Mouse (Mus musculus) right cerebral cortex, postnatal 14 days (tissue): ENCODE results near the gene Cdx2.

Source experiments
- DNase-seq: peaks from one replicate; pipeline ENCODE4 v3.0.0; 2022

The Cdx2 gene

DNA sequence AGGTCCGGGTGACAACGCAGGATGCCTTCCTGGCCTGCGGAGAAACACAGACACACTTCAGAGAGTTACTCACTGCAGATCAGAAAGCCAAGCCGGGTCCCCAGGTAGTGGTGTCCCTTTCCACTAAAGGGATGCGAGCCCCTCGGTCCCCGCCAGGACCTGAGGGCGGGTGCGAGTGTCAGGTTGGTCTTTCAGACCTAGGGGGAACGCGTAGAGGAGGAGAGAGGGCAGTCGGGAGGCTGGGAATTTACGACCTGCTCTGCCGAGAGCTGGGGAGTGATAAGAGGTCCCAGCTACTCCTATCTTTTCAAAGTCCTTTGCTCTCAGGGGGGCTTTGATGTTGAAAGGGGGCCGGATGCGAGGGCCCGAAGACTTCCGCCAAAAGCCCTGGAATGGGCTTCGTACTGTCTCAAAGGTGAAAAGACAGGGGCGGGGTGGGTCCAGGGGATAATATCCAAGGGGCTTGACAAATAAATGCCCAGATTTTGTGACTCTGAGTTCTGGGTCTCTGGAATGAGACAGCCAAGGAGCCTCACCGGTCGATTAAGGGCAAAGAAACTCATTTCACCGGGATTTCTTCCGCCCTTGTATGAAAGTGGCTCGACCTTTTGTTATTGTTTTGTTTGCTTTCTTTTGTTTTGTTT, 8.5 kb upstream of the Cdx2 start:
- DNase-seq: no peak

DNA sequence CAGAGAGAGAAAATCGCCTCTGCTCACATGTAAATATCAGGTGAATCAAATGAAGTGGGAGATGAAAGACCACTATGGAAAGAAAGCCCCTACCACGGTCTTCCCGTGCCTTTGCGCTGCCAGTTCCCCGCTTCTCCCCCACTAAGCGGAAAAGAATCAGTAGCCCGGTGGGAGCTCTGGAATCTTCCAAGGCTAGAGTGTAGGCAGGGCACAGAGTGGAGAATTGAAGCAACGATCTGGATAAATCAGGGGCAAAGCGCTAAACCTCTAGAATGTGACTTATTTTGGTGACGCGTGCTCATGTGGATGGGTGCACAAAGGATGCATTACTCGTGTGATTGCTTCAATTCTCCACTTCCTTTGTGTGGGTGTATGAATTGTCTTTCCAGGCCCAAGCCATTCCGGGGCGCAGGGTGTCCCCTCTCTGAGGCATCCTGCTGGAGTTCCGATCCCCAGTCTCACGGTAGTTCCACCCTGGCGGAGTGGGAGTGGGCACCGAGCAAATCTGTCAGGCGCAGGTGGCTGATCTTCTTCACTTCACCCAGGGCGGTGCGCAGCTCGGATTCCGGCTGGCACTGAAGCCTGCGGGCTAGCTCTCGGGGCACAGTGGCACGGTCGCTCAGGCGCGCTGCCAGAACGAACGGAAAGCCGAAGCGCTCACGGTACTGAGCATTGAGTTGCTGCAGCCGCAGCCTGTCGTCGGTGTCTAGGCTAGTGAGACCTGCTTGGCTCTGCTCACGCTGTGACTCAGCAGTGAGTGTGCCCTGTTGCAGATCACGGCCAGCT, 7.8 kb upstream of the Cdx2 start:
- DNase-seq: no peak

DNA sequence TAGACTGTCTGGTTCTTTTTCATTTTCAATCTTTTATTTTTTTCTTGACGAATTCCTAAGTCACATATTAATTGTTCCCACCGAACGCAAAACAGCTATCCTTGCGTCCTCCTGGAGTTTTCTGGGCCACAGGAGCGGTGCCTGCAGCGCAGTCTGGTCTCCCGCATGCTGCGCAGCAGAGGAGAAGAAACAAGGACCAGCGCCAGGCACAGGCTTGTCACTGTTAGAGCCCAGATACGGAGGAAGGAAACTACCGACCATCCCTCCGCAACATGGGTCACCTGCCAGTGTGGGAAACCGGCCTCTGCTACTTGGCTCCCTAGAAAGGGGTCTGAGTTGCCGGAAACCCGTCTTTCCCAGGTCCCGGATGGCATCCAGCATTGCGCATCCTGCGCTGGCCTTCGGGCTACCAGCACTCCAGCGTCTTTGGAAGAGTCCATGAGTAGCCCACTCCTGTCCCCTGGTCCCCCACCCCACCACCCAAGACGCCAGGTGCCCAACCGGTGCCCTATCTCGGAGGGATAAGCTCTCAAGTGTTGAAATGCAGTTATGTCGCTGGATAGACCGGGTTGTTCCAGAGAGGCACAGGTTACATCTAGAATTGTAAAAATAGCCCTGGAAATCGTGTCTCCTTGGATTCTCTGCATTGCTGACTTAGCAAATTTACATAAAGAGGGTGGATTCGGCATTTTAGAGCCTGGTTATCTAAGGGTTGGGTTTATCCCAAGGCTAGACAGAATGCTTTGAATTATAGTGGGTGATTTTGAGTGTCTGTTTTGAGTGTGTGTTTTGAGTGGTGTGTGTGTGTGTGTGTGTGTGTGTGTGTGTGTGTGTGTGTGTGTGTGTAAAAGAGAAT, 6.0 kb upstream of the Cdx2 start:
- no peak for DNase-seq

DNA sequence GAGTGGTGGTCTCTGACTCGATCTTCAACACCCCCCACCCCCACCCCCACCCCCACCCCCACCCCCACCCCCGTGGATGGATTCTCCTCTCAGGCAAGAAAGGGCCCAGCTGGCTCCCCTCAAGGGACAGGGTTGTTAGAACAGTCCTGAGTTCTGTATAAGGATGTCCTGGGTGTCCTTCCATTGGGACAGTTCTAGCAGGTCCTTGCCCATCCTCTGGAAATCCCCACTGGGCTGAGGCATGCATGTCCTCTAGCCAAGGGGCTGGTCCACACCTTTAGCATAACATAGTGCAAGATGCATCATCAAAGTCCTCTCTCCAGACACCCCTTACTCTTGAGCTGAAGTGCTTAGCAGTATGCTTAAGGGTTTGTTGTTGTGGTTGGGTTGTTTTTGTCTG, 2.7 kb upstream of the Cdx2 start:
- no peak for DNase-seq

DNA sequence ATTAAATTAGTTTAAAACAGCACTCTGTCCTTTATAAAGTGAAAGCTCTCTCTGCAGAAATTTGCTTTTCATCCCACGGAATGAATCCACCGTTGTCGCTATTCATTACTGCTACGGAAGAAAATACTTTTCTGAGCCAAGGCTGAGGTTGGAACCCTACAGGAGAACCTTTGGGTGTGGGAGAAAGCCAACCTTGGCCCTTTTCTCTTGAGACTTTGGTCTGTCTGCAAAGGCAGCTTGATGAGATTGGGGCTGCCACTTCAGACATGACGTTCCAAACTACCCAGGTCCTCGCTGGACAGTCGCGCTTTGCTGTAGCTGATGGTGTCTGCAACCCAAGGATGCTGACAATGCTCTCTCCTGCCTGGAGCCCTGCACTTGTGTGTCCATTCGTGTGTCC, 1.4 kb upstream of the Cdx2 start:
- DNase-seq: no peak

DNA sequence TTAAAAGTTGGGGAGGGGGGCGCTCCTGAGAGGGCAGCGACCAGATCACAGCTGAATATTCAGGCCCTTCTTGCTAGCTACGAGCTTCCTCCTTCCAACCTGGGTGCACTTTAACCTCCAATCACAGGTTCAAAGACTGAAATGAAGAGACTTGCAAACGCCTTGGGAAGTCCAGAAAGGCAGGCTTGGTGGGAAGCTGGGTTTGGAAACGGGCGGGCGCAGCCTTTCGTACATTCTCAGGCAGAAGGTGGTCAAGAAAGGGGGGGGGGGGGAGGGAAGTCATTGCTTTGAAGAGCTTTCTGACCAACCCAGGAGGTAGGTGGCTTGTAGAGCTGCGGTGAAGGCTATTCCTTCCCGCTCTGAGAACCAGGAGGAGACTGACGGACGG, 322 bp upstream of the Cdx2 start:
- no peak for DNase-seq

DNA sequence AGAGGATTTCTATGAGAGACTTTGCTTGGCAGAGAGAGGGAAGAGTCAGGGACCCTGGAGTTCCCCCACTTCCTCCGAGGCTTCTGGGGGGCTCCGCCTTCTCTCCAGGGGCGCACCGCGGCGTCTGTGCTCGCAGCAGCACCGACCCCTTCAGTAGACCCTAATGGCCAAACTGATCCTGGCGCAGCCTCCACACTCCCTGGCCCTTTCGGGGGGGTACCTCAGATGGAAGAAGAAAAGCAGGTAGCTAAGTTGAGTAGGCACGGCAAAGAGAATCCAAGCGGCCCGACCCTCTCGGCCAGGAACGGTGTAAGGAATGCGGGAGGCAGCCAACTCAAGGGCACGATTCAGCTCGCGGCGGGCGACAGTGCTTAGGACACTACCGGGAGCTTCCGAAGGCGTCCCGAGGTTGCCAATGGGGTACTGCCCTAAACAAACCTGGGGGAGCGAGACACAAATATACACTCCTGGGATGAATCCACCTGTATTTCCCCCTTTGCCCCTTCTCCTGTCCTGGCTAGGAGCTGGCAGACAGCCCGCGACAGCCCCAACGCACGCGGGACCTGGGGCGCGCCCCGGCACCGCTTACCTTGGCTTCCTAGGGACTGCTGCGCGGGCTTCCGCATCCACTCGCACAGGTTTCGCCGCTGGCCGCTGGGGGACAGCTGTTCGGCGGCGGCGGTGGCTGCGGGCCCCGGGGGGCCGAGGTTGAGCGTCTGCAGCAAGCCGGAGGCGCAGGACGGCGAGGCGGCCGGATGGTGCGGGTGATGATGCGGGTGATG, 1.0 kb downstream of the Cdx2 start:
- DNase-seq: no peak

DNA sequence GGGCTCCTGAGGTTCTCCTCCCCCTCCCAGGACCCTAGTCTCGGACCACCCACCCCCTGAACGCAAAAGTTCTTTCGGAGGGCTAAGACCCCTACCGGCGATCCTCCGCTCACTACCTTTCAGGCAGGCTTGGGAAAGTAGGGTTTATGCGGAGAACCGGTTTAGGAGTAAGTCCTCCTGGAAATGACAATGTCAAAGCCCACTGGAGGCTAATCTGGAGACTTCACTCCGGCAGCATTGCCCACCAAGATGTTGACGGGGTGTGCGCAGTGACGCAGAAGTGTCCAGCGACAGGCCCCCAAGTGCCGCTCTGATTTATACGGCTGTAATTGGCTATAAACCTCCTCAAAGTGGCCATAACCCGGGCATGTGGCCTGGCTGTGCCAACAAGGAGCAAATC, 1.9 kb downstream of the Cdx2 start:
- DNase-seq: no peak

DNA sequence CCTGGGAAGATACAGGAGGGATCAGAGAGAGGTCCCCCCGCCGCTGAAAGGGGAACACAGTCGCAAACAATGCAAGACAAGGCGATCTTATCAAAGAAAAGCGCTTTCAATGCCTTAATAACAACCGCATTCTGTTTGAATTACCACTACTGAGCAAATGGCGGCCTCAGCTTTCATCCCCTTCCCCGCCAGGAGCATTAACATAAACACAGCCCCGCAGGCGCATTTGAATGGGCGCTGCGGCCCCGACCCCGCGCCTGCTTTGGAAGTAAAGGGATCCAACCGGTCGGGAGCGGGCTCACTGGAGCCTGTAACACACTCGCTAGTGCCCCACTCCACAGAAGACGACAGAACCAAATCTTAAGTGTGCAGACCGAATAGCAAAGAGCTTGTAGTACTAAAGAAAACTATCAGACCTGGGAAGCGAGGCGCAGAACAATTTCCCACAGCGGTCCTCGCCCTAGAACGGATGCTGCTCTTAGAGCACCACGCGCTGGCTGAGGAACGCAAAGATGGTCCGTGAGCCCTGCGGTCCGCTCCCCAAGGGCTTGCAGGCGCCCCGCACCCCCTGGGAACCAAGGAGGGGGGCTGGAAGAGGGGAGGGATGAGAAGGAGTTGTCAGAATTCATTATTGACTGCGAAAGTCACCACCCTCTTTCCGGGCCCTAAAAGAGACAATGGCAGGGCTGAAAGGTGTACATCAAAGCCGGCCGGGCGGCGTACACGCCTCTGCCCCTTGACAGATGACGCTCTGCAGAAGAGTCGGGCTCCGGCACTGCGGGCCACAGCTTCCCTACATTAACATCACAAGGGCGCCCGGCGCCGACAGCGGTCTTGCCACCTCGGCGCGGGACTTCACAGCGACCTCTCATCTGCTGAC, 2.6 kb downstream of the Cdx2 start:
- DNase-seq: no peak

DNA sequence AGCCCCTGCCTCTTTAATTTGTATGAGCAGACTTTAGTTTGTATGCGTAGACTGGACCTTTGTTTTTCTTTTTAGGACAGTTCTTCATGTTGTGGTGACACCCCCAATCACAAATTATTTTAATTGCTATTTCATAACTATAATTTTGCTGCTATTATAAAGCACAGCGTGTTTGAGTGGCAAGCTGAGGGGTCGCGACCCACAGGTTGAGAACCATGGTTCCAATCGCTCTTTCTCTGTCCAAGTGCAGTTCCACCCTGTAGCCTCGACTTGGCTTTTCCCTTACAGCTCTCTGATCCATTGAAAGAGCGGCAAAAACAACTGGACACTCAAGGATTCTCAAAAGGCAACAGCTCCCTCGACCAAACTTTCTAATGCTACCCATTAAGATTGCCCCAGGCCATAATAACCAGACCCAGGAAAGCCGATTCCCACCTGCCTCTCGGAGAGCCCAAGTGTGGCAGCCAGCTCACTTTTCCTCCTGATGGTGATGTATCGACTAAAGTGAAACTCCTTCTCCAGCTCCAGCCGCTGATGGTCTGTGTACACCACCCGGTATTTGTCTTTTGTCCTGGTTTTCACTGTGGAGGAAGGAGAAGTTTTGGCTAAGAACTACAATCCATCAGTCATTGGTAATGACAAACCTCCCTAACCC, 4.2 kb downstream of the Cdx2 start:
- no peak for DNase-seq

DNA sequence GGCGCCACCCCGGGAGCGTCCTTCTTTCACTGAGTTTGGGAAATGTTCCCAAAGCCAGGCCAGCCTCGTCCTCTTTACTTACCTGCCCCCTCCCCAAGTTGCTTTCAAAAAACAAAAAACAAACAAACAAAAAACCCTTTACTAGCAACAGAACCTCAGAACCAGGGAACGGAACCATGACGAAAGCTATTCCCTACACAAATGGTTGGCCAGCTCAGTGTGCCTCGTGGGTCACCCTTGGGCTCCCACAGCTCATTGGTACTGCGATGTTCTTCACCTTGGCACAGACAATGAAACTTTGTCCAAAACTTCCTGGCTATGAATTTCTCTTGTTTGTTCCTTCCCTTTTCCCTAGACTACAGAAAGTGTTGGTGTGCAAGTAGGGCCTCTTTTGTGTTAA, 4.9 kb downstream of the Cdx2 start:
- DNase-seq: no peak

DNA sequence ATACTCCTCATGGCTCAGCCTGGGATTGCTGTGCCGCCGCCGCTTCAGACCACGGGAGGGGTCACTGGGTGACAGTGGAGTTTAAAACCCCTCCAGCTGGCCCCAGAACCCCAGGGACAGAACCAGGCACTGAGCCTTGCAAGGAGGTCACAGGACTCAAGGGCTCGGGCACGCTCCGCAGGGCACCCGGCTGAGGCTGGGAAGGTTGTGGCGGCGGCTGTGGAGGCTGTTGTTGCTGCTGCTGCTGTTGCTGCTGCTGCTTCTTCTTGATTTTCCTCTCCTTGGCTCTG, 5.3 kb downstream of the Cdx2 start:
- DNase-seq: no peak

DNA sequence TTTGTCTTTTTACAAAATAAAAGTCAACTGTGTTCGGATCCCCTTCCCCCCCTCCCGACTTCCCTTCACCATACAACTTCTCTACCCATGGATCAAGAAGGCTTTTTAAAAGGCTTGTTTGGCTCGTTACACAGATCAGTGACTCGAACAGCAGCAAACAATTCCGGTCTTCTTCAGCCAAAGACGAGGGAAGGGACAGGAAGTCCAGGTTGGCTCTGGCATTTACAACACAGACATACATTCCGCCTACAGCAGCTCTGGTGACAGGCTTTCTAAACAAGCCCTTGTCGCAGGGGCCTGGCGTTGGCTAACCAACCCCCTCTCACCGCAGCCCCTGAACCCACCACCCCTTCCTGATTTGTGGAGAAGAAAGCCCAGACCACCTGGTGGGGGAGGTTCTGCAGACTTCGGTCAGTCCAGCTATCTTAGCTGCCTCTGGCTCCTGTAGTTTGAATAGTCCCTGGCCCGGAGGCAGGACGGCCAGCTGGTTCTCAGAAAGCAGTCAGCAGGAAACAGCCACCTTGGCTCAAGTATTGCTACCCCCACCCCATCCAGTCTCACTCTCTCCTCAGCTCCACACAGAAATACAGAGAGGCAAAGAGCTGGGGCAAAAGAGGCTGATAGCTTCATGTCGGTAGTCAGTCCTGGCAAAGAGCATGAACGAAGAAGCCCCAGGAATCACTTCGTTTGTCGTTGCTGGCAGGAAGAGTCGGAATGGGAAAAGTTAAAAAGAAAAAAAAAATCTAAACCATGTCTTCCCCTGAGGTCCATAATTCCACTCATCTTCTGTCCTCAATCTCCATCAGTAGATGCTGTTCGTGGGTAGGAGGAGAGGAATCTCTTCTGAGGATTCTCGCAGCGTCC, 5.9 kb downstream of the Cdx2 start:
- no peak for DNase-seq

DNA sequence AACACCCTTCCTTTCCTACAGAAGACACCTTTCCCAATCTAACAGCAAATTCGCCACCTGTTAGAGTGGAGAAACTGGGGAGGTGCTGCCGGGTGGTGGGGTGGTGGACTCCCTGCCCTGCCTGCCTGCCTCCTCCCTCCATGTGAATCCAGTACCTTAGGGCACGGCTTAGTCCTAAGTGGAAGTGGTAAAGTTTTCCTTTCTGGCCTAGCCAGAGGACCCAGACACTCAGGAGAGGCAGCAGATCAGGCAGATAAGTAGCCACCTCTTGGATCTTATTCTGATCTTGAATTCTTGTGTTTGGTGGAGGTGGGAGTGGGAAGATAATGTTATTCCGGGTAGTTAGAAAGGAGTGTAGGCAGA, 7.1 kb downstream of the Cdx2 start:
- no peak for DNase-seq

DNA sequence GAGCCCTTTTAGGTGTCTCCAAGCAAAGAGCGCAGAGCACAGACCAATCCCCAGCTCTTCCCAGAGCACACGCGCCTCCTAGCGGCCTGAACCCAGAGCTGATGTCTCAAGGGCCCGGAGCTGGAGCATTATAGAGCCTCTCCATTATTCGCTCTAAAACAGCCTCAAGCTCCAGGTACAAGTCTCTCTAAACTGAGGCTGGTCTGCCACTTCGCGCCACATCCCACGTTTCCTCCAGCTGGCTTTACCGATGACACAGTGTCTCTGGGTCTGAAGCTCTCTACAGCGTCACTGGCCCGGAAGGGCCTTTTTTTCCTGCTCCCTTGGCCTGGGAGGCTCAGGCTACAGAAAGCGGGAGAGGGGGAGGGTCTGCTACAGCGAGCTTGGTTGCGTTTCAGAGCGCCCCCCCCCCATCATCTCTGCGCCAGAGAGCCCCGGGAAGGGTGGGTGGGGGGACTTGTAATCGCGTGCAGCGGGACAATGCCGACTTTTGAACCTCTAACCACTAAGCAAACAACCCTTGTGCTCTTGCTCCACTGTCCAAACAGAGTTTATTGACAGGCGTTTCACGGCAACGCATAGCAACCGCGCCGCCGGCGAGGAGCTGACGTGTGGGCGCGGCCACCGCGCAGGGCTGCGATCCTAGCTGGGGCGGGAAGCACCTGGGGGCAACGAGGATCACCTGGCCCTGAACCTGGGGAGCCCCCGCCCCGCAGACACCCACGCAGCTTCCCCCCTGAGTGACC, 7.6 kb downstream of the Cdx2 start:
- no peak for DNase-seq

DNA sequence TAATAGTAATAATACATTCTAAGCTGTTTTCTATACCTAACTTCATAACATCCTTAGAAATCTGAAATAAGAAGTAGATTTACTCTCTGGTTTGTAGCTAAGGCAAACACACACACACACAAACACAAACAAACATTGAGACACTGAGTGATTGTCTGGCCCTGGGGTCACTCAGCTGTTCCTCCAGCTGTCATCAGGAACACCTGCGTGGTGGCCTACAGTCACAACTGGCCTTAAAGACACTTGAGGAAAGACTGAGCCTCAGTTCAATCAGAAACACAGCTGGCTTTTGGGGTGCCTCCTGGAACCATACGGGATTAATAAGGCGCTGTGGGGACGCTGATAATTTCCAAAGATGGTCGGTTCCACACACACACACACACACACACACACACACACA, 9.8 kb downstream of the Cdx2 start:
- no peak for DNase-seq

DNA sequence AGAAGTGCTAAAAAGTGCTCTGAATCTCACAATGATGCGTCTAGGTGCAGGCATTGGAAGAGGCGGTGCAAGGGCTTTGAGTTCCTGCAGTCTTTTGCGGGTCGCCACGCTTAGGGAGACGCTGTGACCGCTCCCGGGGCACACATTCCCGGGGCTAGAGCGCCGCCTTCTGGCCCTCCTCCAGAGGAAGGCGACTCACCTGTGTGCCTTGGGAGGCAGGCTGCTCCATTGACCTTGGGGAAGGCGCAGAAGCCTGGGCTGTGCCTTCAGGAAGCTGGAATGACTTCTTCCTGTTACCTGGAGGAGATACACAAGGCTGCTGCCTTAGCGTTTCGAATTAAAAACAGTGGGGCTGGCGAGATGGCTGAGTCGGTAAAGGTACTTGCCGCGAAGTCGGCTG, 12.9 kb downstream of the Cdx2 start:
- DNase-seq: no peak

DNA sequence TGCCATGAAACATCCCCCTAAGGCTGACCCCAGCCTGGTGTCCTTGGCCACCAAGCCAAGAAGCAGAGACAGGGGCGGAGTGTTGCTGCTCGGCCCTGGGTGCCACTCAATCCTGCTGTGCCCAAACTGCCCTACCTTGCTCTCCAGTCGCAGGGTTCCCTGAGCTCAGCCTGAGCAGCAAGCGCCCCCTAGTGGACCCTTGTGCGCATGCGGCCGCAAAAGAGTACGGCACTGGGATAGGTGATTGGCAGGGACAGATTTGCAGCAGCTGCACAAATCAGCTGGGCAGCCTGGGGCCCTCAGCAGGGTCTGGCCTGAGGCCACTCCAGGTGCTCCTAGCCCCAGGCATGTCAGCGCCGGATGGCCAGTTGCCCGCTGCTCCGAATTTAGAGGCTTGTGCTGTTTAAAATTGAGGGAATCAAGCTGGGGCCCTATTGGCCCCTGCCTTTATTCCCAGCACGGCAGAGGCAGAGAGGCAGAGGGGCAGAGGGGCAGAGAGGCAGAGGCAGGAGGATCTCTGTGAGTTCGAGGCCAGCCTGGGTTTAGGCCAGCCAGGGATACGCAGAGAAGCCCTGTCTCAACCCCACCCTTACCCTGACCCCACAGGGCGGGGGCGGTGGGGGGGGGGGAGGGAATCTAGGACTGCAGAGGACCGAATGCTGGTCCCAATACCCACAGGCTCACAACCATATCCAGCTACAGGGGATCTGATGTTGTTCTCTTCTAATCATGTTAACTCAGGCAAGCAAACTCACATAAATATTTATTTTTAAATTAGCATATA, 13.8 kb downstream of the Cdx2 start:
- peak; percentile 64 for DNase-seq

DNA sequence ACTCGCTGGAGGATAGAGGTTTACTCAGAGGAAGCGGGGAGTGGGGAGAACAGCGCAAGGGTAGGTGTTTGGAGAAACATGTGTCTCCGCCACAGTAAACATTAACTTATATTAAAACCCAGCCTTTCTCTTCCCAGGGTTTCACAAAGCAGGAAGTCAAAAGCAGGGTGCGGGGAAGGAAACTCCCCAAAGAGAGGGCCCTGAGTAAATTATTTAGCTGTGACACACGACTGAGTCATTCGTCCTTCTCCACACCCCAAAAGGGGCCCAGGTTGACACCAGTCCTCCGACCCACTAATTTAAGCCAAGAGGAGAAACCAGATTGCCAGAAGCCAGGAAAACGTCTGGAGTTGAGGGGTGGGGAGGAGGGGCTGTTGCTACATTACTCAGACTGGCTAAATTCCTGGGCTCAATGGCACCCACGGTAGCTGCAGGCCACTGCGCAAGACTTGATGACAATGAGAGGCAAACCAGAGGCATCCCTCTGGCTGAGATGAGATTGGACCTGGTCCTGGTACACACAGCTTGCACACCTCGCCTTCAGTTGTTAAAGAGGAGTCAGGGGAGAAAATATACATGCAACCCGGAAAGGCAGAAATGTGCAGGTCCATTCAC, 14.5 kb downstream of the Cdx2 start:
- DNase-seq: no peak
